Mouse (Mus musculus): ENCODE measurements around the gene Entpd1. TPM values are rescaled to one million over a fixed set of nuclear protein-coding genes. Genes with fewer than 3 reads are reported as not detected.
"Not testable (repeated sequence)": the region's sequence is repeated elsewhere in the genome, so short reads cannot be mapped to it uniquely, and the experiment has no call there.

Entpd1 gene
- polyA plus RNA-seq, 1 experiment from 2014 or later, result 3.3 TPM

DNA sequence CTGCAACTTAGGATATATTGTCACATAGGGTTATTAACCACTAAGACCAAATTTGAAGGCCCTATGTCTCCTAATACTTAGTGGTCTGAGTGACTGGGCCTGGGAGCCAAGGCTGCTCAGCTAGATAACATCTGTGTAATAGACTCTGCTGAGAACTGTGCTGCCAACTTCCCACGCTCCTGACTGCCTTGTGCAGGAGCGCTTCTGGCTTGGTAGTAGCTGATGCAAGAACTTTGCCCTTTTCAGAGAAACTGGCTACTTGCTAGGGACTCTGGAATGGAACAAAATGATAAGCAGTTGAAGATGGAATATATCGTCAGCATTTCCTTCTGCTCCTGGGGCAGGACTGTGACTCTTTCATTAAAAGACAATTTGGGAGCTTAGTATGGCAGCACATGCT, 16.9 kb upstream of the Entpd1 start:
- DNase-seq (ENCODE audit: low spot score), result no peak
- Histone ChIP-seq H3K27me3 (replicated peaks; ENCODE audit: low read depth, poor library complexity, severe bottlenecking) (no peaks in the 10 kb centered on the region), H3K9me3 (no peaks in the 10 kb centered on the region), H3K4me1 (no peaks in the 10 kb centered on the region), H3K36me3 (replicated peaks) (peaks cover 34% of the 10 kb centered on the region), H3K27ac (replicated peaks) (no peak overlapping the region), H3K4me3 (no peak overlapping the region)
- WGBS, result 88% methylated on average over 3 of the region's 3 CpGs

GRCm38 (mm10) chr19:40595831-40596230, 16.3 kb upstream of the Entpd1 start:
- WGBS, result 91% methylated on average over 8 of the region's 8 CpGs
- no peak for DNase-seq (ENCODE audit: low spot score)
- Histone ChIP-seq H3K36me3 (replicated peaks) (peaks cover 34% of the 10 kb centered on the region), H3K4me1 (no peaks in the 10 kb centered on the region), H3K4me3 (no peak overlapping the region), H3K27ac (replicated peaks) (no peak overlapping the region), H3K27me3 (replicated peaks; ENCODE audit: low read depth, poor library complexity, severe bottlenecking) (no peaks in the 10 kb centered on the region), H3K9me3 (no peaks in the 10 kb centered on the region)

- WGBS, result 90% methylated on average over 5 of the region's 5 CpGs
- H3K27me3 ChIP-seq (replicated peaks; ENCODE audit: low read depth, poor library complexity, severe bottlenecking); H3K9me3 ChIP-seq; H3K27ac ChIP-seq (replicated peaks); H3K4me1 ChIP-seq; H3K4me3 ChIP-seq; DNase-seq (ENCODE audit: low spot score): not testable (repeated sequence)
- peaks cover 42% of the 10 kb centered on the region for H3K36me3 ChIP-seq (replicated peaks)
Observed at GRCm38 (mm10) chr19:40600846-40601245, 11.3 kb upstream of the Entpd1 start.

- Histone ChIP-seq H3K4me1 (no peaks in the 10 kb centered on the region), H3K36me3 (replicated peaks) (peaks cover 46% of the 10 kb centered on the region), H3K9me3 (no peaks in the 10 kb centered on the region), H3K4me3 (no peak overlapping the region), H3K27me3 (replicated peaks; ENCODE audit: low read depth, poor library complexity, severe bottlenecking) (no peaks in the 10 kb centered on the region), H3K27ac (replicated peaks) (no peak overlapping the region)
- no peak for DNase-seq (ENCODE audit: low spot score)
- 93% methylated on average over 3 of the region's 3 CpGs for whole genome bisulfite sequencing
Observed at GRCm38 (mm10) chr19:40601870-40602269, 10.3 kb upstream of the Entpd1 start.

GRCm38 (mm10) chr19:40605189-40605588, 7.0 kb upstream of the Entpd1 start:
- no peak for DNase-seq (ENCODE audit: low spot score)
- Histone ChIP-seq H3K4me1 (no peaks in the 10 kb centered on the region), H3K9me3 (no peaks in the 10 kb centered on the region), H3K36me3 (replicated peaks) (peaks cover 66% of the 10 kb centered on the region), H3K4me3 (no peak overlapping the region), H3K27ac (replicated peaks) (no peak overlapping the region), H3K27me3 (replicated peaks; ENCODE audit: low read depth, poor library complexity, severe bottlenecking) (no peaks in the 10 kb centered on the region)
- WGBS, result 93% methylated on average over 9 of the region's 9 CpGs

DNA sequence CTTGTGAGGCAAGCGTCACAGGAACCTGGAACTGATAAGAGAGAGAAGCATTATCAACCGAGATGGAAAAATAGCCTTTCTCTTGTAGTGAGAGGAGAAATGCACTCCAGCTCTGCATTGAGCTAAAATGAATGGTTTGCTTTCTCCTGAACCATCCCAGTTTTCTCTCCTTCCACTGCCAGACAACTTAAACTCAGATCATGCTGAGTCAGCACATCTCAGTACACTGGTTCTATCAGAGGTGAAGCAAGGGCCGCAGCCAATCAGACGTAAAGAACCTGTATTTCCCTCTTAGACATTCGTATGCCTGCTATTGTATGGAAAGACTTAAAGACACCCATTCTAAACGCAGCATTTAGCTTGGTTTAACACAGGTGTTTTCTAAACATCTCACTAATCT, 4.5 kb upstream of the Entpd1 start:
- DNase-seq (ENCODE audit: low spot score), result no peak
- Histone ChIP-seq H3K4me3 (no peak overlapping the region), H3K36me3 (replicated peaks) (peaks cover 62% of the 10 kb centered on the region), H3K27me3 (replicated peaks; ENCODE audit: low read depth, poor library complexity, severe bottlenecking) (no peaks in the 10 kb centered on the region), H3K27ac (replicated peaks) (no peak overlapping the region), H3K9me3 (no peaks in the 10 kb centered on the region), H3K4me1 (peaks cover 8% of the 10 kb centered on the region)
- 88% methylated on average over 6 of the region's 6 CpGs for WGBS

GRCm38 (mm10) chr19:40614811-40615210, 2.6 kb downstream of the Entpd1 start:
- Histone ChIP-seq H3K36me3 (replicated peaks) (peaks cover under 1% of the 10 kb centered on the region), H3K9me3 (no peaks in the 10 kb centered on the region), H3K4me1 (peaks cover 8% of the 10 kb centered on the region), H3K27me3 (replicated peaks; ENCODE audit: low read depth, poor library complexity, severe bottlenecking) (no peaks in the 10 kb centered on the region; the same call in 1 of the 2 replicates), H3K27ac (replicated peaks) (no peak overlapping the region), H3K4me3 (no peak overlapping the region)
- WGBS, result 82% methylated on average over 7 of the region's 7 CpGs
- DNase-seq (ENCODE audit: low spot score), result no peak

GRCm38 (mm10) chr19:40616021-40616420, 3.9 kb downstream of the Entpd1 start:
- WGBS, result 89% methylated on average over 7 of the region's 7 CpGs
- H3K9me3 ChIP-seq, result no peaks in the 10 kb centered on the region
- no peaks in the 10 kb centered on the region; the same call in 1 of the 2 replicates for H3K27me3 ChIP-seq (replicated peaks; ENCODE audit: low read depth, poor library complexity, severe bottlenecking)
- no peak overlapping the region for H3K27ac ChIP-seq (replicated peaks)
- H3K36me3 ChIP-seq (replicated peaks), result no peaks in the 10 kb centered on the region
- no peak for DNase-seq (ENCODE audit: low spot score)
- peaks cover 6% of the 10 kb centered on the region for H3K4me1 ChIP-seq
- no peak overlapping the region for H3K4me3 ChIP-seq

DNA sequence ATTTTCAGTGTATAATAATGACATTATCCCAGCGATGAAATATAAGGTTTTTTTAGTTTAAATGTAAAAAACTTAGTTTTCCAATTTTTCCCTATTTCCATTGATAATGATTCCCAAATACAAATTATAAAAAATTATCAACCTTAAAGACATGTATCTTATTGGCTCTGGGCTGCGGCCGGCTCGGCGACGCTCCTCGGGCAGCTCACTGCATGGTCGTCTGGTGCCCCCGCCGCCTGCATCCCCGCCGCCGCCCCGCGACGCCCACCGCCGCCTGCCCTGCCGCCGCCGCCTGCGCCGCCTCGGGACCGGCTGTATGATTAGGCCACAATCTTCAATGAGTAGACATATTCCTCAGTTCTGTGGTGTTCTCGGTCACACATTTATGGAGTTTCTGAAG, 9.4 kb downstream of the Entpd1 start:
- H3K36me3 ChIP-seq (replicated peaks); H3K9me3 ChIP-seq; H3K27ac ChIP-seq (replicated peaks); H3K27me3 ChIP-seq (replicated peaks; ENCODE audit: low read depth, poor library complexity, severe bottlenecking); DNase-seq (ENCODE audit: low spot score); H3K4me3 ChIP-seq; H3K4me1 ChIP-seq: not testable (repeated sequence)
- 60% methylated on average over 17 of the region's 26 CpGs for WGBS

GRCm38 (mm10) chr19:40625935-40626334, 13.8 kb downstream of the Entpd1 start:
- H3K36me3 ChIP-seq (replicated peaks), result no peaks in the 10 kb centered on the region
- no peak overlapping the region for H3K27ac ChIP-seq (replicated peaks)
- 84% methylated on average over 12 of the region's 12 CpGs for WGBS
- no peaks in the 10 kb centered on the region for H3K9me3 ChIP-seq
- no peaks in the 10 kb centered on the region for H3K27me3 ChIP-seq (replicated peaks; ENCODE audit: low read depth, poor library complexity, severe bottlenecking)
- H3K4me1 ChIP-seq, result no peaks in the 10 kb centered on the region
- DNase-seq (ENCODE audit: low spot score), result no peak
- no peak overlapping the region for H3K4me3 ChIP-seq

DNA sequence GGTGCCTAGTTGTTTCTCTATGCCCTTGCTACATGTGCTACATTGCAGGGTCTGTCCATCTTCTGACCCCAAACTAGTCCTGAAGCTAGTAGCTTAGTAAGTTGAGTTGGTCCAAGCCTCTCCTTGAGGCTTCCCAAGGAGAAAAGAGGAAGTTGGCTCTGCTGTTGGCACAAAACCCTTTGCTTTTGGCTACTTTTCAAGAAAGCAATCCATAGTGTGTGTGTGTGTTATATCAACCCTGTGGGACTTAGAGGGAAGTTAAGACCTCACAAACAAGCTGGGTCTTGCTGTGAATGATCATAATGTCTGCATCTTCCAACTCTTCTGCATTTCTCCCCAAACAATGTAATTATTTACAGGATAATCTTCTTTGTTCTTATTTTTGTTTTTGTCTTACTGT, 16.8 kb downstream of the Entpd1 start:
- H3K9me3 ChIP-seq, result no peaks in the 10 kb centered on the region
- no peak for DNase-seq (ENCODE audit: low spot score)
- no peaks in the 10 kb centered on the region for H3K4me1 ChIP-seq
- no peaks in the 10 kb centered on the region for H3K36me3 ChIP-seq (replicated peaks)
- H3K27ac ChIP-seq (replicated peaks), result no peak overlapping the region
- H3K27me3 ChIP-seq (replicated peaks; ENCODE audit: low read depth, poor library complexity, severe bottlenecking), result no peaks in the 10 kb centered on the region
- no peak overlapping the region for H3K4me3 ChIP-seq

DNA sequence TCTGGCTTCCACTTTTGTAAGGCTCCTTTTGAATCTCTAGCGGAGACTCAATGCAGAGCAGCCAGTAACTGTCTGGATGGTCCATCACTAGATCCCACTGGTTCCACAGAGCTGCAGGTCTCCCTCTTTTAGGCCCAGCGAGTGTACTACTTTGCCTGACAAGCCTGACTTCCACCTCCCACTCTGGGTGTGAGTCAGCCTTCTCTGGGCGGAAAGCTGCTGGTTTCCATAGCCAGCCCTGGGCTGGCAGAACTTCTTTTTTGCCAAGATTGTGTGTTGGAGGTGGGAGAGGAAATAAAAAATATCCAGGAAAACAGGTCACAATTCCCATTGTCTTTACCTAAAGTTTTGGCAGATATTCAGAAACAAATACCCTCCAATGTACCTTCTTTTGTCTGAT, 17.9 kb downstream of the Entpd1 start:
- Histone ChIP-seq H3K4me1 (no peaks in the 10 kb centered on the region), H3K36me3 (replicated peaks) (no peaks in the 10 kb centered on the region), H3K9me3 (no peaks in the 10 kb centered on the region), H3K27me3 (replicated peaks; ENCODE audit: low read depth, poor library complexity, severe bottlenecking) (no peaks in the 10 kb centered on the region), H3K27ac (replicated peaks) (no peak overlapping the region), H3K4me3 (no peak overlapping the region)
- DNase-seq (ENCODE audit: low spot score), result no peak
- 83% methylated on average over 3 of the region's 3 CpGs for WGBS

DNA sequence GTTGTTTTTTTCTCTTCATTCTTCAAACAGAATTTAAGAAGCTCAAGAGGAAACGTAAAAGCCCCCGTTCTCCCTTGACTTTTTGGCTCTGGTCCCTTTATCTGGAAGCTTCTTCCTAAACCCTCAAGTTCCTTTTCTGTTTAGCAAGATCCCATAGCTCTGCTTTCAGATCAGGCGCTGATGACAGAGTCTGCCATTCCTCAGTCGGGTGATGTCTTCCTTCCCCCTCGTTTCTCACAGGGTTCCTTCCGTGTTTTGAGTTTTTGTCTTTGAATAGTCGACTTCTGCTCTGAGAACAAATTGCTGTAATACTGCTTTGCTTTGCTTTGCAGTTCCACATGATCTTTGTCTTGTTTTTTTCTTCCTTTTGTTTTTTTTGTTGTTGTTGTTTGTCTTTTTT, 18.4 kb downstream of the Entpd1 start:
- Histone ChIP-seq H3K36me3 (replicated peaks) (no peaks in the 10 kb centered on the region), H3K4me1 (no peaks in the 10 kb centered on the region), H3K4me3 (no peak overlapping the region), H3K27me3 (replicated peaks; ENCODE audit: low read depth, poor library complexity, severe bottlenecking) (no peaks in the 10 kb centered on the region), H3K9me3 (no peaks in the 10 kb centered on the region), H3K27ac (replicated peaks) (no peak overlapping the region)
- 81% methylated on average over 7 of the region's 7 CpGs for WGBS
- no peak for DNase-seq (ENCODE audit: low spot score)

GRCm38 (mm10) chr19:40632193-40632592, 20.0 kb downstream of the Entpd1 start:
- Histone ChIP-seq H3K4me1 (no peaks in the 10 kb centered on the region), H3K27me3 (replicated peaks; ENCODE audit: low read depth, poor library complexity, severe bottlenecking) (no peaks in the 10 kb centered on the region), H3K4me3 (no peak overlapping the region), H3K36me3 (replicated peaks) (no peaks in the 10 kb centered on the region), H3K27ac (replicated peaks) (no peak overlapping the region), H3K9me3 (no peaks in the 10 kb centered on the region)
- WGBS, result 82% methylated on average over 3 of the region's 3 CpGs
- no peak for DNase-seq (ENCODE audit: low spot score)

Measured in embryonic facial prominence, embryonic 10.5 days (tissue).